Mouse (Mus musculus): ENCODE measurements around the gene Ehbp1. TPM values are rescaled to one million over a fixed set of nuclear protein-coding genes. Genes with fewer than 3 reads are reported as not detected.

The Ehbp1 gene
- total and polyA plus RNA-seq, 3 experiments, result 2.5 to 4.0 (median 3.1) TPM

GRCm38 (mm10) chr11:22206191-22206590, 135.9 kb downstream of the Ehbp1 start:
- H3K4me2 ChIP-seq (ENCODE audit: insufficient read depth, low read depth, poor library complexity, severe bottlenecking), result no peak overlapping the region
- H3K79me2 ChIP-seq (replicated peaks; ENCODE audit: control insufficient read depth, extremely low read depth, insufficient read depth, poor library complexity, severe bottlenecking), result no peaks in the 10 kb centered on the region
- H3K4me1 ChIP-seq (ENCODE audit: control insufficient read depth in 1 of 2, insufficient read depth in 2 of 2), result no peaks in the 10 kb centered on the region
- no peak overlapping the region for H3K4me3 ChIP-seq (replicated peaks in 1 of 3; ENCODE audit: low read depth in 2 of 3, low read length in 2 of 3, poor library complexity in 1 of 3)
- in situ Hi-C loops (cut with MboI; ENCODE audit: low pct_ligation_motif_present, low pct_unique_long_range_greater_than_20kb, low sequenced_read_pairs), result no loop called here
- no peak for DNase-seq (ENCODE audit: extremely low read depth)
- H3K9ac ChIP-seq (ENCODE audit: insufficient read depth, low read depth), result no peak overlapping the region
- H3K27ac ChIP-seq (ENCODE audit: insufficient read depth, low read depth), result no peak overlapping the region
- no peaks in the 10 kb centered on the region for H3K9me3 ChIP-seq (replicated peaks; ENCODE audit: low read length)
- dilution Hi-C loops (cut with MboI; ENCODE audit: extremely low pct_ligation_motif_present, extremely low pct_unique_long_range_greater_than_20kb, low sequenced_read_pairs), result no loop called here
- H3K27me3 ChIP-seq (replicated peaks), result no peaks in the 10 kb centered on the region
- no peak for TF ChIP-seq RAD21 (IDR thresholded peaks at IDR 0.05; ENCODE audit: low read depth, low read length)
- no peak for TF ChIP-seq GABPA (IDR thresholded peaks at IDR 0.05; ENCODE audit: insufficient replicate concordance, low read depth, low read length)
- TF ChIP-seq JUND (conservative IDR thresholded peaks at IDR 0.05; ENCODE audit: low read depth, low read length), result no peak
- TF ChIP-seq POLR2AphosphoS2 (IDR thresholded peaks at IDR 0.05; ENCODE audit: low read depth, low read length), result no peak
- TF ChIP-seq CHD1 (IDR thresholded peaks at IDR 0.05; ENCODE audit: low read depth, low read length), result no peak
- no peak for TF ChIP-seq MAZ (IDR thresholded peaks at IDR 0.05; ENCODE audit: low read depth, low read length)
- no peak for TF ChIP-seq PAX5 (IDR thresholded peaks at IDR 0.05; ENCODE audit: low read length)
- no peak for TF ChIP-seq RCOR1 (conservative IDR thresholded peaks at IDR 0.05; ENCODE audit: low read depth, low read length)
- TF ChIP-seq ZNF384 (IDR thresholded peaks at IDR 0.05; ENCODE audit: low read depth, low read length), result no peak
- H3K36me3 ChIP-seq (replicated peaks in 1 of 2; ENCODE audit: control insufficient read depth in 1 of 2, insufficient read depth in 1 of 2, low read length in 1 of 2), result no peaks in the 10 kb centered on the region

GRCm38 (mm10) chr11:22203413-22203812, 138.7 kb downstream of the Ehbp1 start:
- TF ChIP-seq GABPA (IDR thresholded peaks at IDR 0.05; ENCODE audit: insufficient replicate concordance, low read depth, low read length) (no peak), E2F4 (IDR thresholded peaks at IDR 0.05; ENCODE audit: insufficient replicate concordance, low read depth, low read length) (no peak), BHLHE40 (IDR thresholded peaks at IDR 0.05; ENCODE audit: low read depth, low read length) (no peak), POLR2A (IDR thresholded peaks at IDR 0.05; ENCODE audit: low read depth, low read length) (no peak), ZC3H11A (IDR thresholded peaks at IDR 0.05; ENCODE audit: low read depth, low read length) (no peak), ETS1 (conservative IDR thresholded peaks at IDR 0.05; ENCODE audit: low read depth, low read length) (no peak), RCOR1 (conservative IDR thresholded peaks at IDR 0.05; ENCODE audit: low read depth, low read length) (no peak), TBP (conservative IDR thresholded peaks at IDR 0.05; ENCODE audit: low read depth, low read length) (no peak), IRF4 (IDR thresholded peaks at IDR 0.05; ENCODE audit: low read depth, low read length) (no peak)
- Histone ChIP-seq H3K9me3 (replicated peaks; ENCODE audit: low read length) (no peaks in the 10 kb centered on the region), H3K36me3 (replicated peaks in 1 of 2; ENCODE audit: control insufficient read depth in 1 of 2, insufficient read depth in 1 of 2, low read length in 1 of 2) (no peaks in the 10 kb centered on the region), H3K4me1 (ENCODE audit: control insufficient read depth in 1 of 2, insufficient read depth in 2 of 2) (no peaks in the 10 kb centered on the region), H3K4me3 (replicated peaks in 1 of 3; ENCODE audit: low read depth in 2 of 3, low read length in 2 of 3, poor library complexity in 1 of 3) (no peak overlapping the region), H3K27me3 (replicated peaks) (no peaks in the 10 kb centered on the region), H3K9ac (ENCODE audit: insufficient read depth, low read depth) (no peak overlapping the region), H3K4me2 (ENCODE audit: insufficient read depth, low read depth, poor library complexity, severe bottlenecking) (no peak overlapping the region), H3K79me2 (replicated peaks; ENCODE audit: control insufficient read depth, extremely low read depth, insufficient read depth, poor library complexity, severe bottlenecking) (no peaks in the 10 kb centered on the region), H3K27ac (ENCODE audit: insufficient read depth, low read depth) (no peak overlapping the region)
- dilution Hi-C loops (cut with MboI; ENCODE audit: extremely low pct_ligation_motif_present, extremely low pct_unique_long_range_greater_than_20kb, low sequenced_read_pairs), result no loop called here
- DNase-seq (ENCODE audit: extremely low read depth), result no peak
- in situ Hi-C loops (cut with MboI; ENCODE audit: low pct_ligation_motif_present, low pct_unique_long_range_greater_than_20kb, low sequenced_read_pairs), result no loop called here

Measured in CH12.LX (cell line).